Mouse (Mus musculus) macrophage (primary cell): Measurements from ENCODE around the gene Gm47996. TPM values are rescaled to one million over a fixed set of nuclear protein-coding genes. Genes with fewer than 3 reads are reported as not detected.

Experiments
- H3K27ac ChIP-seq: fragments of 350-480 bp; formaldehyde crosslinking; 2 replicates; pipeline ENCODE4 v1.9.0; 2021
- H3K36me3 ChIP-seq: fragments of 350-480 bp; formaldehyde crosslinking; 2 replicates; pipeline ENCODE4 v1.9.0; 2021; ENCODE audit errors: inconsistent target
- H3K4me3 ChIP-seq: fragments of 350-480 bp; formaldehyde crosslinking; 2 replicates; pipeline ENCODE4 v1.9.0; 2021; ENCODE audit errors: inconsistent target
- H3K79me2 ChIP-seq: fragments of 350-480 bp; formaldehyde crosslinking; 2 replicates; pipeline ENCODE4 v1.9.0; 2021; ENCODE audit errors: inconsistent target
- WGBS: methylation state at CpG from one replicate; pipeline ENCODE4 v1.1.7; 2026; ENCODE audit warnings: inconsistent platforms; ENCODE audit not compliant: missing documents; 5-methylcytosine and 5-hydroxymethylcytosine counted together
- polyA plus RNA-seq: library from polyadenylated mRNA; stranded (reverse); fragments of 250-400 nt; gene quantifications from 3 replicates; pipeline ENCODE4 v1.2.4, GENCODE M21; 2018; ENCODE audit warnings: inconsistent platforms

Gm47996 gene
- polyA plus RNA-seq, 1 experiment from 2014 or later, result not detected

DNA sequence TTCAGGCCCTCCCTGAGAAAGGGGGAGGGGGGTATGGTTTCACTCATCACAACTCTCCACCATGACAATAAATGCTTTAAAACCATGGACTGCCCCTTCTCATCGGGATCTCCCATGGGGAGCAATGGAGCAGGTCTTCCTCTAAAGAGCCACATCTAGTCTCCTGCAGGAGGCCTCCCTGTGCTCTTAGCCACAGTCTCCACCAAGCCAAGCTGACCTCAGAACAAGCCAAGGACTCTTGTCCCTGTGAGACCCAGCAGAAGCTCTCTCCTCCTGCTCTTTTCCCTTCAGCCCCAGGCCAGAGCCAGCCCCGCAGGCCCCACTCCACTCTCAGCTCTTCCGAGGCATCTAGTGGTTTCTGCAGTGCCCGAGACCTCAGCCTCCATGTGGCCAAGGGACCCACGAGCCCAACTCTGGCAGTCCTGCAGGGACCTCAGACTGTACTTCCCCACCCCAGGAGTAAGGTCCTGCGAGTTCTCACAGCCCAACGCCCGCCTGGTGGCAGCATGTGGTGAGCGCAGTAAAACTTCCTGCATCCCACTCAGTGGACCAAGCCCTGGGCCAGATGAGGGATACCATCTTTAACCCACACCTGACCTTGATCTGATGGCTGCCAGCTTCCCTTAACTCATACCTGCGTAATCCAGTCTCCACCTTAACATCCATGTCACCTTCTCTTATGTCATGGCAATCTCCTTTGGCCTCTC is 12.8 kb downstream of the Gm47996 start:
- Histone ChIP-seq H3K4me3 (no peak overlapping the region), H3K27ac (no peak overlapping the region), H3K36me3 (no peaks in the 10 kb centered on the region), H3K79me2 (no peaks in the 10 kb centered on the region)
- 89% methylated on average over 10 of the region's 10 CpGs for WGBS

DNA sequence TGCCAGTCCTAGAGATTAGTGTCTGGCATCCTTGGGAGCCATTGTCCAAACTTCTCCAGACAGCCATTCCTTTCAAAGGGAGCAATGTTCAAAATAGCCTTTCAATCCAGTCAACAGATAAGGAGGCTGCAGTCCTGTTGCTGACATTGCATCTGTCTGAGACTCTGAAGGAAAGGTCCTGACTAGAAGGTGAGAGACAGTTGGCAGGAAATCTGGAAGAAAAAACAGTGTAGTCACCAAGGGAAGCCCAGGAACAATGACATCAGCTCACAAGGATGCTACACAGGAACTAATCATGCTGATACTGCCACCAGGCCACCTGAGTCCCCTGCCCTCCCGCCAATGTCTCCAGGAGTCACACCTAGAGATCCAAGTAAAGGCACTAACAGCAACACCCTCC is 13.4 kb downstream of the Gm47996 start:
- Histone ChIP-seq H3K27ac (no peak overlapping the region), H3K36me3 (no peaks in the 10 kb centered on the region), H3K4me3 (no peak overlapping the region), H3K79me2 (no peaks in the 10 kb centered on the region)
- WGBS, result 100% methylated on average over 1 of the region's 1 CpGs

DNA sequence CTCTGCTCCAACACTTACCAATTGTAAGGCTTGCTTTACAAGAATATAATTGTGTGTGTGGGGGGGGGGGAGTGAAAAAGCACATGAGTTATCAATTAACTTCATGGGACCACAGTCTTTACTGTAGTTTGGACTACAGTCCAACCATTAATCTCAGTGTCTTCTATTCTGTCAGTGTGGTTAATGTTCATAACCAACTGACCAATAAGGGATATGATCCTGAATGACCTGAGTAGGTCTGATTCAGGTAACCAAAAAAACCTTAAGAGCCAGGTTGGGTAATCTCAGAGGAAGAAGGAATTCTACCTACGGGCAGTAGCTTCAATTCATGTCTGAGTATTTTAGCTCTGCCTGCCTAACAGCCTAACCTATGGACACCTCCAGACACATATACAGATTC is 14.6 kb downstream of the Gm47996 start:
- Histone ChIP-seq H3K36me3 (no peaks in the 10 kb centered on the region), H3K79me2 (no peaks in the 10 kb centered on the region), H3K4me3 (no peak overlapping the region), H3K27ac (no peak overlapping the region)
- 100% methylated on average over 1 of the region's 1 CpGs for WGBS

DNA sequence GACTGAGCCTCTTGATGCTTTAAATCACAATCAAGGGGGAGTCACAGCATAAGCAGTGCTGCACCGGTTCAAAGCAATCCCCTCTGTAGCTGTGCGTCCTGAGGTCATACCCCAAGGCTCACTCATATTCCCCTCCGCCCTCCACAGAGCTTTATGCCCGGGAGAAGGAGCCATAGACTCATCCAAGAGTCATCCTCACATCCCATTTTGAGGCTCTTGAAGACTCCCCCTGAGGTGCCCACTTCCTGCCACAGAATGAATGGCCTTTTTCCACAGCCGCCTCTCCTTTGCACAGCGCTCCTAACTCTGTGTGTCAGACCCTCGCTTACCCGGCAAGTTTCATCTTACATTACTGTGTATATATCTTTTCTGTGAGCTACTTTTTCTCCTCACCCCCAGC is 17.6 kb downstream of the Gm47996 start:
- H3K4me3 ChIP-seq, result no peak overlapping the region
- WGBS, result 71% methylated on average over 8 of the region's 8 CpGs
- no peaks in the 10 kb centered on the region for H3K79me2 ChIP-seq
- H3K27ac ChIP-seq, result no peak overlapping the region
- no peaks in the 10 kb centered on the region for H3K36me3 ChIP-seq

DNA sequence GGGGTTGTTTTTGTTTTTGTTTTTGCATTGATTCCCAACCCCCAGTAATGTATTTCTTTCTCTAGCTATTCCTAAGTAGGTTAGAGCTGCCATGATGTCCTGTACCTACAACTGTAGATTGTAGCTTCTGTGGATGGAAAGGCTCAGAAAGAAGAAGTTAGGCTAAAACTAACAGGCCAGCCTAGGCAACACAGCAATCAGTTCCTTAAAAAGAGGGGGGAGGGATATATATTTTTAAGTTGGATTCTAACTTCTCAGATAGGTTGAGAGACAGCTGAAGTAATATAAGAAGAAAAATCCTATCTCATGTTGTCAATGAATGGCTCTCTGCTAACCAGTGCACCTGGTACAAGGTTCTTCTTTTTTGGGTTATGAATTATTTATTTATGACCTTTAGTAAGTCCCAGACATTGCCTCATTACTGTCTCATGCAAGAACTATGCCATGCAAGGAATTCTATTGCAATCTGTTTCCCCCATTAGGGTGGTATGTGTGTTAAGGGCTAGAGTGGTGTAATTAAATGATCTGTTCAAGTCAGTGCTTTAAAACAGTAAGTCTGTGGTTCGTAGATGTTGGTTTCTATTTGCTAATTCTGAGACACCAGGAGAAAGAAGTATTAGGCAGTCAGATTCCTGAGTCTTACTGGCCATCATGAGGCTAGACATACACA is 18.5 kb downstream of the Gm47996 start:
- Histone ChIP-seq H3K27ac (no peak overlapping the region), H3K4me3 (no peak overlapping the region), H3K36me3 (no peaks in the 10 kb centered on the region), H3K79me2 (no peaks in the 10 kb centered on the region)
- 43% methylated on average over 1 of the region's 1 CpGs for WGBS

DNA sequence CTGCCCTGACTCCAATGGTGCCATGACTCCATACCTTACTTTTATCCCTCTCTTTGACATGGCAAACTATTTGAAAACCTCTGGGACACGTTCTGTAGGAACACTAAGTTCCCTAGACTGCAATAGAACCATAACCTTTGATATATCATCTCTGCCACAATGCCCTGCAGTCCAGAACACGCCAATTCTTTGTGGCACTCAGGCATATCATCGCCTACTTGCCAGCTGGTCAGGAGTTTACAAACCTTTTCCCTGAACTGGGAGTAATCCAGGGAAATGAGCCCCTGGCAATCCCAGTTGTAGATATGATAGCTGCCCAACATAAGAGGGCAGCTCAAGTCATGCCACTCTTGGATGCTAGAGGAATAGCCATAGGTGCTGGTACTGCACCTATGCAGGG is 22.4 kb downstream of the Gm47996 start:
- Histone ChIP-seq H3K79me2 (no peaks in the 10 kb centered on the region), H3K27ac (no peak overlapping the region), H3K36me3 (no peaks in the 10 kb centered on the region), H3K4me3 (no peak overlapping the region)
- WGBS, result 91% methylated on average over 3 of the region's 3 CpGs

DNA sequence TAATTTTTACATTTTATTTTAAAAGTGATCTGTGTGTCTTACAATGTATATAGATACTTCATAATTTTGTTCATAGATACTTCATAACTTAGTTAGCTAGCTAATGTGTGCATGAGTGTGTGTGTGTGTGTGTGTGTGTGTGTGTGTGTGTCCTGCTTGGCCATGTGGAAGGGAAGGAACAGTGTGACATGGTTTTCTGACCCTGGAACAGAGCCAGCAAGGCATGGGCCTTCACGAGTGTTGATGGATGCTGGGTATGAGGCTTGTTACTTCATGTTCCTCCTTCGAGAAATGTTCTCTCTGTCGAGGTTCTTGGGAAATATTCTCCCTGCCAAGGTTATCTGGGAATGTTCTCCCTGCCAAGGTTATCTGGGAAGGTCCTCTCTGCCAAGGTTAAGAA is 23.8 kb downstream of the Gm47996 start:
- H3K36me3 ChIP-seq, result no peaks in the 10 kb centered on the region
- WGBS, result 86% methylated on average over 3 of the region's 3 CpGs
- no peaks in the 10 kb centered on the region for H3K79me2 ChIP-seq

DNA sequence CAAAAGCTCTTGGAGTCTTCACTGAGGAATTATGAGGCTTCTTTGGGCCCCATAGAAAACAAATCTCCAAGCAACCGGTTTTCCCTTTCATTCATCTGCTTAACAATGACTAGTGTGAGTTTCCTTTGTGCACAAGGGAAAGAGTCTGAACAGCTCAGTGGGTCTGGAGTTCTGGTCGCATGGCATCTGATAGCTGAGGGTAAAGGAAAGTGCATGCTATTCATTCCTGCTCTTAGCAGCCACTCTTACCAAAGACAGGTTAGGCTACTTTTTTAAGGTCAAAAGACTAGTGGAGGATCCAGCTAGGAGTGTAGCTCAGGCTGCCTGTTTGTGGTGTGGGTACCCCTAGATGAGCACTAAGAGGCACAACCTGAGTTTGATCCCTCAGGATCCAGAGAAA is 25.6 kb downstream of the Gm47996 start:
- no peaks in the 10 kb centered on the region for H3K36me3 ChIP-seq
- H3K4me3 ChIP-seq, result no peak overlapping the region
- WGBS, result 97% methylated on average over 2 of the region's 2 CpGs
- no peaks in the 10 kb centered on the region for H3K79me2 ChIP-seq
- no peak overlapping the region for H3K27ac ChIP-seq

More for the DNA sequence above, 23.8 kb downstream of the Gm47996 start:
- no peak overlapping the region for H3K27ac ChIP-seq
- no peak overlapping the region for H3K4me3 ChIP-seq

DNA sequence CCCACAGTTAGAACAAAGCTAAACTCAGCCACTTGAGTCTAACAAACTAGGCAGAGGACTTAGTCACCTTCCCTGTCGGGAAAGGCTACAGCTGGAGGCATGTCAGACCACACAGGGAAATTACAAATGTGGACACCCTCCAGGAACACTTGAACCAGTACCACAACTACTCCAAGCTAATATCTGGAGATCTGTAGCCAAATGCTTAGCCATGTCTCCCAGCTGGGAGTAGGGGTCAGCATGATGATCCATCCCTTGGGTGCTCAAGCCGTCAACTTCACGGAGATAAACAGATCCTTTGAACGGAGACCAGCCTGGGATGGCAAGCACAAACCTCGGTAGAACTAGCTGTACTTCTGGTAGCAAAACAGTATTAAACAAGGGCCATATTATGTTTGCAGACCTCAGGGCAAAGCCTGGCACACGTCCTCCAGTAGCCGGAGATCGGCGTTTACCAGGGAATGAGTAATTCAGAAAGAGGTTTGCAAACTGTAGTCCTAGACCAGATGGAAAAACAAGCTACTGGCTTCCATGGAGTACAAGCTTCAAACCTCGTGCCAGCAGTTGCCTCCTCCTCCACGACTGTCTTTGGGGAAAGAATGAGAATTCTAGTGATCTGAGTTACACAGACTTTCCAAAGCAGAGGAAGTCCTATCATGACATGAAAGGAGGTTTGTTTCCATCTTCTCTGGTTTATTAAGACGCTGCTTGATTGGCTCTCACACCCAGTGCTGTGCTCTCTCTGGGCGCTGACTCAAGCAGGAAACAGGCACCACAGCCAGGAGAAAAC is 26.4 kb downstream of the Gm47996 start:
- WGBS, result 68% methylated on average over 13 of the region's 13 CpGs
- Histone ChIP-seq H3K36me3 (no peaks in the 10 kb centered on the region), H3K4me3 (no peak overlapping the region), H3K27ac (no peak overlapping the region), H3K79me2 (no peaks in the 10 kb centered on the region)

DNA sequence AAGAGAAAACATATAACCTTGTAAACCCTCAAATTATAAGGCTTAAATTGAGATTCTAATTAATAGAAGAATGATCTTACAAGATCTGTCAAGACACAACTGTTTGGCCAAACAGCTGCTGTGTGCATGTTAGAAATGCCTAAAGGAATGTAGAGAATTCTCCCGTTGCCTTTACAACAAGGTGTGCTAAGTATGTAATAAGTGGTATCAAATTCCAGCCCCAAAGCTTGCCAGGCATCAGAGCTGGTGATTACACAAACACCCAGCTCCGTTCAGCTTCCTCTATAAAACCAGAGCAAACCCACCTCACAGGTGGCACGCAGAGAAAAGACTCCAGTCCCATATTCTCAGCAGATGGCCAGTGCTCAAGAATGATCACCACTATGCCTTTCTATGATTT is 27.8 kb downstream of the Gm47996 start:
- Histone ChIP-seq H3K79me2 (no peaks in the 10 kb centered on the region), H3K4me3 (no peak overlapping the region), H3K36me3 (no peaks in the 10 kb centered on the region; the same call in 1 of the 2 replicates), H3K27ac (no peak overlapping the region)
- 87% methylated on average over 3 of the region's 3 CpGs for WGBS

DNA sequence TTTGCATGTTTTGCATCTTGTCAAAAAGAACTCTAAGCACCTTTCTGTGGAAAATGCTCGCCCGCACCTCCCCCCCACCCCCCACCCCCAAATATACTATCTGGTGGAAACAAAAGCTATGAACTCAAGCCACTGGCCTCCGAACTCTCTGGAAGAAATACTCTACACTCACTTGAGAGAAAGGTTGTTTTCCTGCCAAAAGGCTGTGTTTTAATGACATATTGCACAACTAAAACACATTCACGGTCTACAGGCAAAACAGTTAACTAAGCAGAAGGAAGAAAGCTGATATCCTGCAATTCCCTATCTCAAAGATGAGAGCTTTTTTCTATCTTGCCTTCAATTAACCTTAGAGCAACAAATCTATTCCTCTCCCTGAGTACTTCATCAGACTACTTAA is 33.4 kb downstream of the Gm47996 start:
- H3K27ac ChIP-seq, result no peak overlapping the region
- peaks cover 6% of the 10 kb centered on the region; the same call in 1 of the 2 replicates for H3K36me3 ChIP-seq
- 81% methylated on average over 4 of the region's 4 CpGs for WGBS
- H3K79me2 ChIP-seq, result peaks cover 5% of the 10 kb centered on the region; the same call in 1 of the 2 replicates
- no peak overlapping the region for H3K4me3 ChIP-seq

DNA sequence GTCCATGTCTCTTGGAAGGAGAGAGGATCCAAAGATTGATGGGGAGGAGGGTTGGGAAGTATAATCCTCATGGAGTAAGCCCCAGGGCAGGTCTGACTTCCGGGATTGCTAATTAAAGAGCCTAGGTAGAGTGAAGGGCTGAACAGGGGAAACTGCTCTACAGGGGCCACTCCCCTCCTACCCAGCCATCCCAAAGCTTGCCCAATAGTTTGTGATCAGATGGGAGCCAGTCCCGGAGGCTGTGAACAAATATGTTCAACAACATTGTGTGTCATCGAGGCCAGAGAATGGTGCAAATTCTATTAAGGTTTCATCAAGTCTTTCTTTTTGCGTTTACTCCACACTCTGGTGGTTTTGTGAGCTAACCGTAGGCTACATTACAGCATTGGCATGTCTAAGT is 34.1 kb downstream of the Gm47996 start:
- WGBS, result 80% methylated on average over 5 of the region's 5 CpGs
- no peak overlapping the region for H3K27ac ChIP-seq
- peaks cover 6% of the 10 kb centered on the region; the same call in 1 of the 2 replicates for H3K36me3 ChIP-seq

DNA sequence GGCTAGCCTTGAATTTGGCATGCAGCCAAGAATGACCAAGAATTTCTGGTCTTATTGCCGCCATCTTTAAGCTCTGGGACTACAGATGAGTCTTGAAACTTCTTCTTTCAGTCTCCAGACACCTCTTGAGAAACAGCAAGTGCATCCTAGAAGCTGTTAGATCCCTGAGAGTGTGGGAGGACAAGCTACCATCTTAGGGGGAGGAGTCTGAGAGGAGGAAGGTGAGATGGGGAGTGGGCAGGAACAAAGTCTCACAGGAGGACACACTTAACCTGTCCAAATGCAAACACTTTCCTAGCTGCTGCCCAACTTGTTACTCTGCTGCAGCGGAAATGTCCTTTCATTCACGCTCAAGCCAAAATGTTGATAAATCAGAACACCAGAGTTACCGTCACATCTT is 34.8 kb downstream of the Gm47996 start:
- peaks cover 6% of the 10 kb centered on the region; the same call in 1 of the 2 replicates for H3K36me3 ChIP-seq
- WGBS, result 47% methylated on average over 4 of the region's 4 CpGs
- H3K79me2 ChIP-seq, result peaks cover 19% of the 10 kb centered on the region
- no peak overlapping the region for H3K27ac ChIP-seq
- H3K4me3 ChIP-seq, result no peak overlapping the region

More for the DNA sequence above, 34.1 kb downstream of the Gm47996 start:
- Histone ChIP-seq H3K4me3 (no peak overlapping the region), H3K79me2 (peaks cover 11% of the 10 kb centered on the region; the same call in 1 of the 2 replicates)

DNA sequence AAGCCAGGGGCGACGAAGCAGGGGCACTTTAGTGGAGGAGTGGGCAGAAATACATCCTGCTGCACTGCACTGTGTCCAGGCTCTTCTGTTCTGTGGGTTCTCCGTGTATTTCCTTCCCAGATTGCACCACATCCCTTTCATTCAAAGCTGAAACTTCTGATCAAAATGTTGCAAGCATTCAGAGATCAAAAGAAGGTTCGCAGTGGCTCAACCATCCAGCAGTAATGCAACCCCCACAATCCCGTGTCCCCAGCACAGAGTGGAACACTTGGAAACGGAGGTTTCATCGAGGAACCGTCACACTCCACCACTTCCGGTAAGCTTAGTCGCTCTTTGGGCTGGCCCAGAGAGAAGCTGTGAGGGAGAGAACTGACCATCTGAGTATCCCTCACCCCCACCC is 35.2 kb downstream of the Gm47996 start:
- Histone ChIP-seq H3K79me2 (peaks cover 23% of the 10 kb centered on the region), H3K36me3 (peaks cover 6% of the 10 kb centered on the region; the same call in 1 of the 2 replicates), H3K27ac (no peak overlapping the region), H3K4me3 (no peak overlapping the region)
- WGBS, result 12% methylated on average over 10 of the region's 10 CpGs

DNA sequence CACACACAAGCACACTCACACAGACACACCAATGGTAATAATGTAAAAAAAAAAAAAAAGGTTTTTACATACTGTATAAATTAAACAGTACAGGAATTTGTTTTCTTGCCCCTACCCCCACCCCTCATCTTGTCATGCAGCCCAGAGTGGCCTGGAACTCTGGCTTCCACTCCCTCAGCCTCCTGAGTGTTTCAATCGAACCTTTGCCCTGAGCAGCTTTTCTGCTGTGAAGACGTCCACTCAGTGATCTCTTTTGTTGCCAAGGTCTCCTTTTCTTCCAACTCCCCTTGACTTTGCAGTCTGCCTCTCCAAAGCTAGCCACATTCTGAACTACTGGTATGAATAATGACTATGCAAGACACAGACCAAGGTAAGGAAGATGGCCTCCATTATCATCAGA is 35.9 kb downstream of the Gm47996 start:
- WGBS, result 100% methylated on average over 2 of the region's 2 CpGs
- Histone ChIP-seq H3K27ac (no peak overlapping the region), H3K36me3 (peaks cover 6% of the 10 kb centered on the region; the same call in 1 of the 2 replicates), H3K4me3 (no peak overlapping the region), H3K79me2 (peaks cover 27% of the 10 kb centered on the region)
